Mouse (Mus musculus) forebrain, postnatal 0 days (tissue): ENCODE results near the gene Fkbp4. TPM values are rescaled to one million over a fixed set of nuclear protein-coding genes. Genes with fewer than 3 reads are reported as not detected.

Experiments
- ATAC-seq: fragments of 200-750 bp; cut with Nextera tagmentation; 2 replicates; pipeline ENCODE4 v1.8.0; 2017; ENCODE audit warnings: mild to moderate bottlenecking, moderate library complexity
- DNase-seq: peaks from one replicate; pipeline ENCODE4 v3.0.0-alpha.2; 2015
- H3K27ac ChIP-seq: fragments of 300-500 bp; sonication (generic); 2 replicates; pipeline ENCODE4 v1.5.1; 2014; ENCODE audit warnings: low read depth, mild to moderate bottlenecking, antibody characterized with exemption, low read length, moderate library complexity, mixed read lengths
- H3K27me3 ChIP-seq: fragments of 300-500 bp; sonication (generic); 2 replicates; pipeline ENCODE4 v1.6.1; 2014; ENCODE audit warnings: mild to moderate bottlenecking, low read length, mixed read lengths; ENCODE audit not compliant: insufficient read depth
- H3K36me3 ChIP-seq: fragments of 300-500 bp; sonication (generic); 2 replicates; pipeline ENCODE4 v1.6.1; 2014; ENCODE audit warnings: mild to moderate bottlenecking, moderate library complexity; ENCODE audit not compliant: insufficient read depth
- H3K4me1 ChIP-seq: fragments of 300-500 bp; sonication (generic); 2 replicates; pipeline ENCODE4 v1.6.1; 2014; ENCODE audit warnings: antibody characterized with exemption; ENCODE audit not compliant: insufficient read depth
- H3K4me2 ChIP-seq: fragments of 300-500 bp; sonication (generic); 2 replicates; pipeline ENCODE4 v1.6.1; 2014; ENCODE audit warnings: low read depth, mild to moderate bottlenecking, moderate library complexity
- H3K4me3 ChIP-seq: fragments of 300-500 bp; sonication (generic); 2 replicates; pipeline ENCODE4 v1.5.1; 2014; ENCODE audit warnings: low read depth, low read length, mixed read lengths
- H3K9ac ChIP-seq: fragments of 300-500 bp; sonication (generic); 2 replicates; pipeline ENCODE4 v1.6.1; 2014; ENCODE audit warnings: mild to moderate bottlenecking
- H3K9me3 ChIP-seq: fragments of 300-500 bp; sonication (generic); 2 replicates; pipeline ENCODE4 v1.6.1; 2016; ENCODE audit warnings: low read length
- CTCF ChIP-seq: sonication (generic); IDR thresholded peaks from 2 replicates; pipeline ENCODE4 v1.5.1; 2016; ENCODE audit warnings: antibody characterized with exemption, control low read depth, low read depth
- WGBS: fragments of 180-500 bp; shearing (Covaris S2); extraction: QIAGEN DNeasy Blood & Tissue Kit; methylation state at CpG from one replicate; pipeline ENCODE4 v1.1.7; 2014; 5-methylcytosine and 5-hydroxymethylcytosine counted together
- polyA plus RNA-seq: library from polyadenylated mRNA; unstranded; fragments of >200 nt; fragmentation: Nextera tagmentation; extraction: Ambion mirVana; gene quantifications from 2 replicates; pipeline ENCODE4 v1.2.1, GENCODE M21; 2015
- total RNA-seq: library from RNA; depleted of rRNA; stranded (reverse); fragments of >200 nt; gene quantifications from 2 replicates; pipeline ENCODE4 v1.2.3, GENCODE M21; 2014

Fkbp4 gene
- total and polyA plus RNA-seq, 2 experiments from 2014 or later: 201 to 253 TPM

DNA sequence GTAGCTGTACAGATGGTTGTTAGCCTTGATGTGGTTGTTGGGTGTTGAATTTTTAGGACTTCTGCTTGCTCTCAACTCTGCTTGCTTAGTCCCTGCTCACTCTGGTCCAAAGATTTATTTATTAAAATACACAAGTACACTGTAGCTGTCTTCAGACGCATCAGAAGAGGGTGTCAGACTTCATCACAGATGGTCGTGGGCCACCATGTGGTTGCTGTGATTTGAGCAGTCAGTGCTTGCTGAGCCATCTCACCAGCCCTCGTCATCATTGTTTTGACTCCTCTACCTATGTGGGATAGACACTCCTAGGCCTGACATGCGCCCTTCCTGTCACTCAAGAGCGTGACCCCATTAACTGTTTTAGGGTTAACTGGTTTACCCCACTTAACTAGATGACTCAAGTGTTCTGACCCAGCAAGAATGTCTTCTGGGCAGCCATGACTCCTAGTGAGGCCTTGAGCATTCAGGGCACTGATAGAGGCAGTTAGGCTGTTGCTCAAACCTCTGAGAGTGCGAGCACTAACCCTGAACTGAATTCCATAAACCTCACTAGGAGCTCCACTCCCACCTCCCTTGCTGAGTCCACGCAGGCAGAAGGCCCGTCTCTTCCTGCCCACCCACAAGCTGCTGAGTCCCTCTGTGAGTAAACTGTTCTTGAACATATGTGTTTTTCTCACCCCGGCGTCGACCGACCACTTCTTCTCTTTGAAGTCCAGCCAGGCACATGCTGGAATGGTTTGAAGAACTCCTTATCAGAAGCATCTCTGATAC, 17.5 kb upstream of the Fkbp4 start:
- DNase-seq: no peak
- Histone ChIP-seq H3K4me3 (no peak overlapping the region), H3K4me1 (no peaks in the 10 kb centered on the region), H3K27ac (no peak overlapping the region), H3K9me3 (no peaks in the 10 kb centered on the region), H3K9ac (no peak overlapping the region), H3K36me3 (no peaks in the 10 kb centered on the region), H3K27me3 (no peaks in the 10 kb centered on the region), H3K4me2 (no peak overlapping the region)
- 70% methylated on average over 12 of the region's 12 CpGs for whole genome bisulfite sequencing
- no peak for TF ChIP-seq CTCF
- ATAC-seq: peak; percentile 78

DNA sequence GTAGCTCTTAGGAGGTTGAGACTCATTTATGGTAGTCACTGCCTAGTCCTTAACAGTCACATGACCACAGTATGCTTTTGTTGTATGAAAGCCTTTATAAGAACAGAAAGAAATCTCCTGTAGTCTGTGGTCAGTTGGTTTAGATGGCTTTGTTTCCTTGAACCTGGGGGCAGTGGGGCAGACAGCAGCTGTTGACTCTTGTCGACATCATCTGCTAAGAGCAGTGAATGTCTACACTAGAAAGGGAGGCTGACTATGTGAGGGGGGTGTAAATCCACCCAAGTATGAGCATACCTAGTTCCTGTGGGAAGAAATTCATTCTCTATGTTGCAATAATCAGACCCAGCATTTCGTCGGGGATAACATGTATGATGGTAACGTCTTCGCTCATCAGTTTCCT, 8.6 kb upstream of the Fkbp4 start:
- Histone ChIP-seq H3K27me3 (no peaks in the 10 kb centered on the region), H3K9me3 (no peaks in the 10 kb centered on the region), H3K4me1 (no peaks in the 10 kb centered on the region), H3K4me2 (no peak overlapping the region), H3K27ac (no peak overlapping the region), H3K36me3 (no peaks in the 10 kb centered on the region), H3K4me3 (no peak overlapping the region), H3K9ac (no peak overlapping the region)
- 96% methylated on average over 5 of the region's 5 CpGs for whole genome bisulfite sequencing
- TF ChIP-seq CTCF: no peak
- DNase-seq (no peak), ATAC-seq (no peak)

DNA sequence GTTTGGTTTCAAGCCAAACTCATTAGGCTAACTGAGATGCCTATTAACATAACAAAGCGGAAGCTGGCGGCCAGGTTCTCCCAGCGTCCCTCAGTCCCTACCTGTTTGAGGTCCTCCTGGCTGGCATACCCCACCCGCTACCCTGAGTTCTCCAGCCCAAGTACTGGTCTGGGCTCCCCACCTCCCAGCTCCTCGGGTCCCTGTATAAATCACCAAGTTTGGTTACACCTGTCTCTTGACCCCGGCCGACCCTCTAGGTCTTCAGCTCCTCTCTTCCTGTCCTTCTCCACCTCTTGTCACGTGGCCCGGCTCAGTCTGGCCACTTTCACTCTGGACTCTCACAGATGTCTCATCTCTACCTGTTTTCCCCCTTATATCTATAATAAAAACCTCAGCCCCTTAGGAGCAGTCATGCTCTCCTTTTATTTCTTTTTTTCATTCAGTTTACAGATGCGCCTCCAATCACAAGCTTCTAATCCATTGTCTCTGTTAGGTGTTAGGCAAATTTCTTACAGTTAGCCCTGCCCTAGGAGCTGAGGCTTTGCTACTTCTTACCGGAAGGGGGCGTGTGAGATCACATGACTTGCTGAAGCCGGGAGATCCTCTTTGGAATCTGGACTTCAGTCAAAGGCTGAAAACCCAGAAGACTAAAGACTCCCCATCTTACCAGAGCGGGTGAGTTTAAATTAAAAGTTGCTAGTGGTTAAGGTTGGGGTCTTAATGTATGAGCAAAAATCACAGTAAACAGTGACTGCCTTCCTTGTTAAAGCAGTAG, 7.5 kb upstream of the Fkbp4 start:
- Histone ChIP-seq H3K4me2 (peak overlapping the region; percentile 31), H3K4me1 (no peaks in the 10 kb centered on the region), H3K27me3 (no peaks in the 10 kb centered on the region), H3K9ac (no peak overlapping the region), H3K27ac (no peak overlapping the region), H3K9me3 (no peaks in the 10 kb centered on the region), H3K36me3 (no peaks in the 10 kb centered on the region), H3K4me3 (0 out of 2 replicates have a peak overlapping the region, but pooled peaks have one; percentile 11)
- peak; percentile 81 for ATAC-seq
- peak; percentile 77 for TF ChIP-seq CTCF
- WGBS: 8% methylated on average over 14 of the region's 14 CpGs
- DNase-seq: peak; percentile 76

DNA sequence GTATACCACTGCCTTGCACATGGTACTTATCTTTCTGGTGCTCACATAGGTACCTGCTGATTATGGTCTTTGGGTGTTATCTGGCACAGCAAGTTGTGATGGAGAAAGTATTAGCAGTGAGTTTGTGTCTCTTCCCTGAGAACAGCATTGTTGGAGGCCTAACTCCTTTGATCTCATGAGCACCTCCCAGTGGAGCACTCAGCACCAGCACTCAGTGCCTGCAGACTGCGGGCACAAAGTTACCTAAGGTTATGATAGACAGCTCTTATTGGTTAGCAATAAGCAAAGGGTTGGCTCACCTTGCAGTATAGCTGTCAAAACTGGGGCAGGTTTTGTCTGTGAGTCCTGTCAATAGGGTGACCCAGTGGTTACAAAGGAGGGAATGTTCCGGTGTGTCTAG, 1.8 kb upstream of the Fkbp4 start:
- Histone ChIP-seq H3K9ac (no peak overlapping the region), H3K4me2 (no peak overlapping the region), H3K4me1 (peaks cover 4% of the 10 kb centered on the region), H3K4me3 (no peak overlapping the region), H3K27me3 (no peaks in the 10 kb centered on the region), H3K27ac (no peak overlapping the region), H3K9me3 (no peaks in the 10 kb centered on the region), H3K36me3 (peaks cover 11% of the 10 kb centered on the region)
- TF ChIP-seq CTCF: 0 out of 2 replicates have a peak, but pooled peaks have one; percentile 16
- DNase-seq (no peak), ATAC-seq (no peak)
- 89% methylated on average over 2 of the region's 2 CpGs for WGBS

DNA sequence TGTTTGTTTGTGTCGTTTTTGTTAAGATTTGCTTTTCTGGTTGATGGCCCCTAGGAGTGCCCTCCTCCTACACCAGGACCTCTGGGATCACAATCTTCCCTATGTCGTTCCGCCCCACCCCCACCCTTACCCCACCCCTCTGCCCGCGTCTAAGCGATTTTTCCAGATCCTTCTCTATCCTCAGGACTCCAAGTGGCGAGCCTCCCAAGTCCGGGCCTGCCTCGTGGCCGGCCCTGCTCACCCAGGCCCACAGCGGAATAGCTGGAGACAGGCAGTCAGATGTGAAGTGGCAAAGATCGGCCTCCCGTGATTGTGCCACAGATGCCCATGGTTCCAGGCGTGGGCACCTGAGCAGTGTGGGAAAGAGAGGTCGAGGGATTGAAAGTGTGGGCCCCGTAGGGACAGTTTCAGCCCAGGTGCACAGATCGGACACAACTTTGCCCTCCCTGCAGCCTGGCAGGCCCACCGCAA, 429 bp upstream of the Fkbp4 start:
- Histone ChIP-seq H3K4me1 (peaks cover 4% of the 10 kb centered on the region), H3K36me3 (peaks cover 24% of the 10 kb centered on the region), H3K4me3 (peak overlapping the region; percentile 98), H3K9me3 (no peaks in the 10 kb centered on the region), H3K4me2 (peak overlapping the region; percentile 61), H3K9ac (peak overlapping the region; percentile 97; the same call in 1 of the 2 replicates), H3K27ac (no peak overlapping the region), H3K27me3 (no peaks in the 10 kb centered on the region)
- no peak for TF ChIP-seq CTCF
- no peak for DNase-seq
- 27% methylated on average over 18 of the region's 18 CpGs for WGBS
- peak; percentile 37 for ATAC-seq

DNA sequence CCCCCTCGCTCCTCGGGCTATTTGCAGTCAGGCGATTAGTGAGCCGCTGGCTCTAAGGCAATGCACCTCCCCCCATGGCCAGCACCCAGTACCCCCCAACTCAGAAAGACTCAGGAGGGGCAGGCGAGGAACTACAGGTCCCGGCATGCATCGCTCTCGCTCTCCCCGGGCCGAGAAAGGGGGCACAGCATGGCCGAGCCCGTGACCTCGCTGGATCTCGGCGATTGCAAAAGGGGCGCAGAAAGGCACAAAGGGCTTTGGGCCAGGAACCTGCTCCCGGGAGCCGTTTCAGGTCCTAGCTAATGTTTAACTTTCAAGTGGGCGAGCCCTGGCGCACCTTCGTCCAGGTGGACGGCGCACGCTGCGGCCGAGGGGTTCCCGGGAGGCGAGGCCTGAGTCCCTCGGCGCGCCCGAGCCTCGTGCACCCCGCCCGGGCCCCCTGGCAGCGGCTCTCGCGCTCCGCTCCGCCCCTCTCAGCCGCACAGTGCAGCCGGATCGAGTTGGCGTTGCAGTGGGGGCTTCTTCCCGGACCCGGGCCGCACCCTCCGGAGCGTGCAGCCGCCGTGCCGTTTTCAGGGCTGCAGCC, 653 bp downstream of the Fkbp4 start:
- Histone ChIP-seq H3K27me3 (no peaks in the 10 kb centered on the region), H3K36me3 (peaks cover 35% of the 10 kb centered on the region), H3K9ac (peak overlapping the region; percentile 97), H3K9me3 (no peaks in the 10 kb centered on the region), H3K4me3 (peak overlapping the region; percentile 98), H3K4me2 (peak overlapping the region; percentile 61), H3K27ac (peak overlapping the region; percentile 92), H3K4me1 (peaks cover 4% of the 10 kb centered on the region)
- ATAC-seq (peak; percentile 73), DNase-seq (peak; percentile 77)
- TF ChIP-seq CTCF: no peak
- 1% methylated on average over 50 of the region's 52 CpGs for WGBS
